Mouse (Mus musculus) limb, embryonic 10.5 days (tissue): Measurements from ENCODE around the gene Rnf216. TPM values are rescaled to one million over a fixed set of nuclear protein-coding genes. Genes with fewer than 3 reads are reported as not detected.
A peak's percentile ranks its signal among the peaks of the same experiment; 100 is the strongest.

ENCODE experiments used
- DNase-seq: peaks from one replicate; pipeline ENCODE4 v3.0.0-alpha.2; 2017; ENCODE audit warnings: low spot score
- H3K27ac ChIP-seq: fragments of 300-500 bp; sonication (generic); 2 replicates; pipeline ENCODE4 v1.5.1; 2016; ENCODE audit warnings: mild to moderate bottlenecking
- H3K27me3 ChIP-seq: fragments of 300-500 bp; sonication (generic); 2 replicates; pipeline ENCODE4 v1.6.1; 2016; ENCODE audit warnings: low read depth, mild to moderate bottlenecking; ENCODE audit not compliant: poor library complexity, severe bottlenecking
- H3K36me3 ChIP-seq: fragments of 300-500 bp; sonication (generic); 2 replicates; pipeline ENCODE4 v1.6.1; 2016; ENCODE audit warnings: mild to moderate bottlenecking, moderate library complexity
- H3K4me1 ChIP-seq: fragments of 300-500 bp; sonication (generic); 2 replicates; pipeline ENCODE4 v1.6.1; 2016
- H3K4me3 ChIP-seq: fragments of 300-500 bp; sonication (generic); 2 replicates; pipeline ENCODE4 v1.5.1; 2016; ENCODE audit warnings: mild to moderate bottlenecking, moderate library complexity
- H3K9me3 ChIP-seq: fragments of 300-500 bp; sonication (generic); replicated peaks from 2 replicates; pipeline ENCODE4 v1.6.1; 2016; ENCODE audit warnings: mild to moderate bottlenecking
- WGBS: fragments of 180-500 bp; shearing (Covaris S2); methylation state at CpG from one replicate; pipeline ENCODE4 v1.1.7; 2016; 5-methylcytosine and 5-hydroxymethylcytosine counted together
- microRNA-seq: library from miRNA; unstranded; fragments of <30 nt; microRNA quantifications from one replicate; pipeline ENCODE4, GENCODE M21; 2017
- polyA plus RNA-seq: library from polyadenylated mRNA; unstranded; fragments of >200 nt; fragmentation: Nextera tagmentation; extraction: Ambion mirVana; gene quantifications from 2 replicates; pipeline ENCODE4 v1.2.1, GENCODE M21; 2016

Gene Rnf216
- polyA plus RNA-seq, 1 experiment from 2014 or later: 51.5 TPM

- Histone ChIP-seq H3K4me1 (peaks cover 27% of the 10 kb centered on the region), H3K4me3 (peak overlapping the region; percentile 85; the same call in 1 of the 2 replicates), H3K36me3 (peaks cover 20% of the 10 kb centered on the region), H3K27me3 (no peaks in the 10 kb centered on the region), H3K9me3 (no peaks in the 10 kb centered on the region), H3K27ac (0 out of 2 replicates have a peak overlapping the region, but pooled peaks have one; percentile 98)
- 54% methylated on average over 4 of the region's 4 CpGs for WGBS
- no peak for DNase-seq
These were observed 153.6 kb downstream of the Rnf216 start for GRCm38 (mm10) chr5:142959156-142959555.

- Histone ChIP-seq H3K9me3 (no peaks in the 10 kb centered on the region), H3K27ac (no peak overlapping the region), H3K27me3 (no peaks in the 10 kb centered on the region), H3K36me3 (peaks cover 13% of the 10 kb centered on the region), H3K4me3 (no peak overlapping the region), H3K4me1 (peaks cover 22% of the 10 kb centered on the region)
- DNase-seq: no peak
- WGBS: 90% methylated on average over 14 of the region's 14 CpGs
These were observed 154.3 kb downstream of the Rnf216 start for GRCm38 (mm10) chr5:142958464-142958863.

- WGBS: 73% methylated on average over 6 of the region's 6 CpGs
These were observed 155.7 kb downstream of the Rnf216 start for GRCm38 (mm10) chr5:142956956-142957703.

GRCm38 (mm10) chr5:142953641-142954040, 159.2 kb downstream of the Rnf216 start:
- WGBS: 80% methylated on average over 3 of the region's 3 CpGs
- H3K36me3 ChIP-seq: no peaks in the 10 kb centered on the region
- no peak overlapping the region for H3K27ac ChIP-seq
- DNase-seq: no peak
- no peaks in the 10 kb centered on the region for H3K9me3 ChIP-seq
- H3K4me1 ChIP-seq: peaks cover 15% of the 10 kb centered on the region
- no peak overlapping the region for H3K4me3 ChIP-seq
- no peaks in the 10 kb centered on the region for H3K27me3 ChIP-seq

More at GRCm38 (mm10) chr5:142956956-142957703, 155.7 kb downstream of the Rnf216 start:
- H3K27me3 ChIP-seq: no peaks in the 10 kb centered on the region
- H3K27ac ChIP-seq: no peak overlapping the region
- H3K4me1 ChIP-seq: peaks cover 16% of the 10 kb centered on the region
- DNase-seq: no peak
- no peaks in the 10 kb centered on the region for H3K9me3 ChIP-seq
- H3K4me3 ChIP-seq: no peak overlapping the region
- H3K36me3 ChIP-seq: no peaks in the 10 kb centered on the region; the same call in 1 of the 2 replicates

GRCm38 (mm10) chr5:142950405-142950804, 162.4 kb downstream of the Rnf216 start:
- peak overlapping the region; percentile 42 for H3K27ac ChIP-seq
- no peak for DNase-seq
- WGBS: 86% methylated on average over 6 of the region's 6 CpGs

GRCm38 (mm10) chr5:142949580-142949979, 163.2 kb downstream of the Rnf216 start:
- H3K4me1 ChIP-seq: peaks cover 21% of the 10 kb centered on the region
- DNase-seq: no peak
- no peaks in the 10 kb centered on the region for H3K9me3 ChIP-seq
- H3K4me3 ChIP-seq: no peak overlapping the region
- H3K36me3 ChIP-seq: no peaks in the 10 kb centered on the region
- WGBS: 47% methylated on average over 6 of the region's 6 CpGs
- no peaks in the 10 kb centered on the region for H3K27me3 ChIP-seq
- H3K27ac ChIP-seq: no peak overlapping the region; the same call in 1 of the 2 replicates

More at GRCm38 (mm10) chr5:142950405-142950804, 162.4 kb downstream of the Rnf216 start:
- H3K9me3 ChIP-seq: no peaks in the 10 kb centered on the region
- no peaks in the 10 kb centered on the region for H3K36me3 ChIP-seq
- H3K27me3 ChIP-seq: no peaks in the 10 kb centered on the region
- no peak overlapping the region for H3K4me3 ChIP-seq
- peaks cover 17% of the 10 kb centered on the region for H3K4me1 ChIP-seq

- H3K9me3 ChIP-seq: no peaks in the 10 kb centered on the region
- H3K36me3 ChIP-seq: no peaks in the 10 kb centered on the region
- H3K27ac ChIP-seq: no peak overlapping the region
- H3K4me1 ChIP-seq: peaks cover 18% of the 10 kb centered on the region
- DNase-seq: no peak
- H3K4me3 ChIP-seq: no peak overlapping the region
- H3K27me3 ChIP-seq: no peaks in the 10 kb centered on the region
- 76% methylated on average over 7 of the region's 7 CpGs for WGBS
These were observed 165.3 kb downstream of the Rnf216 start for GRCm38 (mm10) chr5:142947460-142947859.

- 0 out of 2 replicates have a peak overlapping the region, but pooled peaks have one; percentile 38 for H3K27ac ChIP-seq
- H3K36me3 ChIP-seq: no peaks in the 10 kb centered on the region
- no peaks in the 10 kb centered on the region for H3K27me3 ChIP-seq
- DNase-seq: no peak
- H3K9me3 ChIP-seq: no peaks in the 10 kb centered on the region
- WGBS: 57% methylated on average over 8 of the region's 8 CpGs
- peaks cover 14% of the 10 kb centered on the region; the same call in 1 of the 2 replicates for H3K4me1 ChIP-seq
- H3K4me3 ChIP-seq: no peak overlapping the region
These were observed 167.7 kb downstream of the Rnf216 start for GRCm38 (mm10) chr5:142944979-142945682.

Small RNA genes within 50 kb of the gene (microRNA-seq; reads per million reads assigned to microRNA genes)
- gene Gm44405: not detected

Other genes with a start within 250 kb of the Rnf216 start
- gene Fbxl18, start 217.6 kb downstream of the Rnf216 start, polyA plus RNA-seq: 20.9 and 22.8 TPM in 2 replicates
- 13,950 and 14,682 TPM in 2 replicates for gene Actb, start 206.2 kb downstream of the Rnf216 start, polyA plus RNA-seq
- gene Fscn1, start 152.7 kb downstream of the Rnf216 start, polyA plus RNA-seq: 806 and 864 TPM in 2 replicates
- gene Olfr718-ps1, start 34.6 kb upstream of the Rnf216 start, polyA plus RNA-seq: 0.06 TPM in 1 of 2 replicates, not detected in the other
- 14.3 and 19.3 TPM in 2 replicates for gene Rbak, start 67.8 kb upstream of the Rnf216 start, polyA plus RNA-seq
- gene Spdye4b, start 68.0 kb upstream of the Rnf216 start, polyA plus RNA-seq: not detected in 2 replicates
- gene Spdye4a, start 113.9 kb upstream of the Rnf216 start, polyA plus RNA-seq: not detected in 2 replicates
- gene Zfp12, start 122.2 kb upstream of the Rnf216 start, polyA plus RNA-seq: 19.5 and 22.2 TPM in 2 replicates
- gene Zfp316, start 157.0 kb upstream of the Rnf216 start, polyA plus RNA-seq: 3.4 and 4.4 TPM in 2 replicates
- gene Zfp853, start 180.6 kb upstream of the Rnf216 start, polyA plus RNA-seq: 0.06 TPM in 1 of 2 replicates, not detected in the other
- 67.3 and 79.0 TPM in 2 replicates for gene E130309D02Rik, start 202.4 kb upstream of the Rnf216 start, polyA plus RNA-seq
- gene Zdhhc4, start 216.3 kb upstream of the Rnf216 start, polyA plus RNA-seq: 71.9 and 72.5 TPM in 2 replicates
- 0.14 and 0.48 TPM in 2 replicates for gene Grid2ip, start 244.3 kb upstream of the Rnf216 start, polyA plus RNA-seq